Mouse (Mus musculus) heart, adult 2 months (tissue): ENCODE data around the gene Pltp.

Source experiments
- CTCF ChIP-seq: fragments of 200-600 bp; IDR thresholded peaks from 2 replicates; pipeline ENCODE4 v1.8.1; 2022; ENCODE audit warnings: antibody characterized with exemption, mild to moderate bottlenecking, moderate library complexity
- POLR2A ChIP-seq: fragments of 200-500 bp; IDR thresholded peaks from 2 replicates; pipeline ENCODE4 v1.6.1; 2011; ENCODE audit warnings: mild to moderate bottlenecking, low read depth, low read length, control low read depth; ENCODE audit not compliant: insufficient read depth

DNA sequence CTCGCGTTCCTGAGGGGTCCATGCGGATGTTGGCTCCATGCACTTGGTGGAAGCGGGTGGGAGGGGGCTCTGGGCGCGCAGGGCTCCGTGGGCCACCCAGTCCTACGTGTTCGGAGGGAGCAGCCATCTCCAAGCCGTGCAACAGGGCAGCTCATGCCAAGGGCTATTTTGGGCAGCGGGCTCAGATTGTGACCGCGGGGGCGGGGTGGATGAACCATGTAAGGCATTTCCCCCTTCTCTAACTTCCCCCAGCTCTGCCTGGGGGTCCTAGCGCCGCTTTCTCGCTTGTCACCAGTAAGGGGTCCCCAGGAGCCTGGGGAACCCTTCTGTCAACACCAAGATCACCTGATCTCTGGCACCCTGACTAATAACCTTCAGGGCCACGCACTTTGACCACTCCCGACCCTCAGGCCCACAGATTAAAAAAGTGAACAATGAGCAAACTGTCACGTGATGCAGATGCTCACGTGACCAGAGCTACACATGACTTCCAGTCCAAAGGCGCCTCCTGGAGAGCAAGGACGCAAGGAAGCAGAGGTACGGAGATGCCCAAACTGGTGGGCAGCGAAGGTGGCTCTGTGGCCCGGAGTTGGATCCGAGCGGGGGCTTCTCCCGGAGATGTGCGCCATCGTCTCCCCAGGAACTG is 24.1 kb downstream of the Pltp start, which contains the start of gene Neurl2:
- peak; percentile 32; the same call in 1 of the 2 replicates for TF ChIP-seq CTCF
- peak; percentile 90 for TF ChIP-seq POLR2A
